Mouse (Mus musculus) lung, embryonic 14.5 days (tissue): ENCODE data around the gene Nhsl2. TPM values are rescaled to one million over a fixed set of nuclear protein-coding genes. Genes with fewer than 3 reads are reported as not detected.
A peak's percentile ranks its signal among the peaks of the same experiment; 100 is the strongest.

ENCODE experiments used
- ATAC-seq: fragments of 200-750 bp; cut with Nextera tagmentation; 2 replicates; pipeline ENCODE4 v1.8.0; 2017; ENCODE audit warnings: mild to moderate bottlenecking, moderate TSS enrichment, moderate library complexity; ENCODE audit not compliant: insufficient read depth
- DNase-seq: peaks from one replicate; pipeline ENCODE4 v3.0.0-alpha.2; 2015
- H3K27ac ChIP-seq: fragments of 300-500 bp; sonication (generic); 2 replicates; pipeline ENCODE4 v1.5.1; 2014; ENCODE audit warnings: low read depth, mild to moderate bottlenecking, moderate library complexity
- H3K27me3 ChIP-seq: fragments of 300-500 bp; sonication (generic); 2 replicates; pipeline ENCODE4 v1.6.1; 2014; ENCODE audit warnings: low read length, control low read depth; ENCODE audit not compliant: insufficient read depth
- H3K36me3 ChIP-seq: fragments of 300-500 bp; sonication (generic); 2 replicates; pipeline ENCODE4 v1.6.1; 2014; ENCODE audit warnings: control low read depth; ENCODE audit not compliant: insufficient read depth
- H3K4me1 ChIP-seq: fragments of 300-500 bp; sonication (generic); 2 replicates; pipeline ENCODE4 v1.6.1; 2014; ENCODE audit warnings: antibody characterized with exemption, control low read depth; ENCODE audit not compliant: insufficient read depth
- H3K4me2 ChIP-seq: fragments of 300-500 bp; sonication (generic); 2 replicates; pipeline ENCODE4 v1.6.1; 2014; ENCODE audit warnings: mild to moderate bottlenecking
- H3K4me3 ChIP-seq: fragments of 300-500 bp; sonication (generic); 2 replicates; pipeline ENCODE4 v1.5.1; 2014; ENCODE audit warnings: low read depth, low read length
- H3K9ac ChIP-seq: fragments of 300-500 bp; sonication (generic); 2 replicates; pipeline ENCODE4 v1.6.1; 2014
- H3K9me3 ChIP-seq: fragments of 300-500 bp; sonication (generic); 2 replicates; pipeline ENCODE4 v1.6.1; 2016; ENCODE audit warnings: low read depth, low read length, control low read depth
- CTCF ChIP-seq: IDR thresholded peaks from 2 replicates; pipeline ENCODE4 v1.5.1; 2016; ENCODE audit warnings: antibody characterized with exemption, low read depth
- WGBS: fragments of 180-500 bp; shearing (Covaris S2); extraction: QIAGEN DNeasy Blood & Tissue Kit; methylation state at CpG from one replicate; pipeline ENCODE4 v1.1.7; 2014; 5-methylcytosine and 5-hydroxymethylcytosine counted together
- polyA plus RNA-seq: library from polyadenylated mRNA; unstranded; fragments of >200 nt; fragmentation: Nextera tagmentation; extraction: Ambion mirVana; gene quantifications from 2 replicates; pipeline ENCODE4 v1.2.1, GENCODE M21; 2014

Gene Nhsl2
- polyA plus RNA-seq, 1 experiment from 2014 or later: 8.4 TPM

- peak; percentile 40 for TF ChIP-seq CTCF
- Histone ChIP-seq H3K27me3 (no peaks in the 10 kb centered on the region), H3K4me2 (peak overlapping the region; percentile 60), H3K4me1 (no peaks in the 10 kb centered on the region), H3K36me3 (no peaks in the 10 kb centered on the region), H3K9ac (peak overlapping the region; percentile 32), H3K4me3 (peak overlapping the region; percentile 22; the same call in 1 of the 2 replicates), H3K27ac (no peak overlapping the region), H3K9me3 (no peaks in the 10 kb centered on the region)
- 15% methylated on average over 20 of the region's 20 CpGs for WGBS
- ATAC-seq: peak; percentile 47
- DNase-seq: peak; percentile 52
Observed at GRCm38 (mm10) chrX:102003632-102004315, 154.6 kb downstream of the Nhsl2 start.

- no peak overlapping the region for H3K27ac ChIP-seq
- 21% methylated on average over 7 of the region's 7 CpGs for WGBS
- H3K4me3 ChIP-seq: peak overlapping the region; percentile 22; the same call in 1 of the 2 replicates
- no peak for TF ChIP-seq CTCF
- H3K4me2 ChIP-seq: peak overlapping the region; percentile 60
- ATAC-seq: peak; percentile 18; the same call in 1 of the 2 replicates
- no peak for DNase-seq
- no peaks in the 10 kb centered on the region for H3K27me3 ChIP-seq
- H3K9me3 ChIP-seq: no peaks in the 10 kb centered on the region
- peak overlapping the region; percentile 32 for H3K9ac ChIP-seq
- no peaks in the 10 kb centered on the region for H3K36me3 ChIP-seq
- H3K4me1 ChIP-seq: no peaks in the 10 kb centered on the region
Observed at GRCm38 (mm10) chrX:102004370-102004769, 155.2 kb downstream of the Nhsl2 start.

GRCm38 (mm10) chrX:102005141-102005641 is 156.0 kb downstream of the Nhsl2 start:
- WGBS: 13% methylated on average over 7 of the region's 10 CpGs
- no peak for DNase-seq
- no peak for TF ChIP-seq CTCF
- Histone ChIP-seq H3K27me3 (no peaks in the 10 kb centered on the region), H3K4me3 (peak overlapping the region; percentile 20), H3K9ac (peak overlapping the region; percentile 36; the same call in 1 of the 2 replicates), H3K27ac (peak overlapping the region; percentile 46; the same call in 1 of the 2 replicates), H3K36me3 (no peaks in the 10 kb centered on the region), H3K4me1 (no peaks in the 10 kb centered on the region), H3K4me2 (peak overlapping the region; percentile 60), H3K9me3 (no peaks in the 10 kb centered on the region)
- peak; percentile 76 for ATAC-seq

- DNase-seq (no peak), ATAC-seq (no peak)
- Histone ChIP-seq H3K4me1 (no peaks in the 10 kb centered on the region), H3K4me3 (no peak overlapping the region), H3K27me3 (no peaks in the 10 kb centered on the region), H3K4me2 (no peak overlapping the region), H3K9ac (no peak overlapping the region), H3K27ac (no peak overlapping the region), H3K36me3 (no peaks in the 10 kb centered on the region), H3K9me3 (no peaks in the 10 kb centered on the region)
- WGBS: 48% methylated on average over 2 of the region's 2 CpGs
- TF ChIP-seq CTCF: no peak
Observed at GRCm38 (mm10) chrX:102007935-102008334, 158.8 kb downstream of the Nhsl2 start.

- 45% methylated on average over 9 of the region's 9 CpGs for WGBS
- no peaks in the 10 kb centered on the region for H3K27me3 ChIP-seq
- no peaks in the 10 kb centered on the region for H3K9me3 ChIP-seq
- peak overlapping the region; percentile 9; the same call in 1 of the 2 replicates for H3K4me3 ChIP-seq
- peak; percentile 18 for DNase-seq
- H3K4me1 ChIP-seq: no peaks in the 10 kb centered on the region
- peak; percentile 31; the same call in 1 of the 2 replicates for ATAC-seq
- no peak for TF ChIP-seq CTCF
- H3K4me2 ChIP-seq: peak overlapping the region; percentile 33; the same call in 1 of the 2 replicates
- H3K9ac ChIP-seq: no peak overlapping the region
- no peaks in the 10 kb centered on the region for H3K36me3 ChIP-seq
- H3K27ac ChIP-seq: peak overlapping the region; percentile 24; the same call in 1 of the 2 replicates
Observed at GRCm38 (mm10) chrX:102017213-102017923, 168.2 kb downstream of the Nhsl2 start.

- peak overlapping the region; percentile 33 for H3K4me2 ChIP-seq
- DNase-seq (peak; percentile 42), ATAC-seq (peak; percentile 81; the same call in 1 of the 2 replicates)
- no peaks in the 10 kb centered on the region for H3K9me3 ChIP-seq
- no peak overlapping the region for H3K9ac ChIP-seq
- H3K4me3 ChIP-seq: no peak overlapping the region
- H3K27ac ChIP-seq: 0 out of 2 replicates have a peak overlapping the region, but pooled peaks have one; percentile 54
- 20% methylated on average over 3 of the region's 3 CpGs for WGBS
- H3K36me3 ChIP-seq: no peaks in the 10 kb centered on the region
- no peaks in the 10 kb centered on the region for H3K4me1 ChIP-seq
- TF ChIP-seq CTCF: no peak
- H3K27me3 ChIP-seq: no peaks in the 10 kb centered on the region
Observed at GRCm38 (mm10) chrX:102018890-102019289, 169.7 kb downstream of the Nhsl2 start.
